Mouse (Mus musculus) cerebellum, postnatal 14 days (tissue): ENCODE measurements around the gene Hdac11.
"Not testable (repeated sequence)": the region's sequence is repeated elsewhere in the genome, so short reads cannot be mapped to it uniquely, and the experiment has no call there.

ENCODE experiments used
- DNase-seq, 2 experiments: peaks; one replicate each; pipeline ENCODE4 v3.0.0; 2021; ENCODE audit warnings: mixed read lengths in 2 of 2

Hdac11 gene

GRCm38 (mm10) chr6:91156554-91157236 lies at the start of gene Hdac11:
Gene Hdac11 (plus strand): TSS chr6:91156665.
- DNase-seq, result peak; percentile 89 to 90

DNA sequence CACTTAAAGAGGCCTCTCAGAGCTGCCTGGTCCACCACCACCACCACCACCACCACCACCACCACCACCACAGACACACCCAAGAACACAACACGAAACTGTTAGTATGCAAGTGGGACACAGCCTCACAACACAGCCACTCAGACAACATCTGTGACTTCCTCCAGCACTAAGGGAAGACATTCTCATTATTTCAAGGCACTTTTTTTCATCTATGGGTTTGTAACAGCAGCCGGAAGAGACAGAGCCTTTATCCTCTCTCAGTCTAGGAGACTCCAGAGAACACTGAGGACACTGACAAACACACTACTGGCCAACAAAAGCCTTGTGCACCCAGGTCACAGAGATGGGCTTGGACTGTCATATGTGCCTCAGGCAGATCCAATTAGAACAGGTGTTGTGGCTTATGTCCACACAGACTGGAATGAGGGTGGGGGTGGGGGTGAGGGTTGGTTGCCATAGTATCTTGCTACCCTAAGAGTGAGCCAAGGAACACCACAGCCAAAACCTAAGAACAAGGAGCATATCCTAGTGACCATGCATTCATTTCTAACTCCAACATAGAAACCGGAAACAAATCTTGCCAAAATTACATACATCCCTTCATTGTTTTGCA lies 48.1 kb upstream of the Hdac11 start:
- DNase-seq, result peak; percentile 20 to 22

DNA sequence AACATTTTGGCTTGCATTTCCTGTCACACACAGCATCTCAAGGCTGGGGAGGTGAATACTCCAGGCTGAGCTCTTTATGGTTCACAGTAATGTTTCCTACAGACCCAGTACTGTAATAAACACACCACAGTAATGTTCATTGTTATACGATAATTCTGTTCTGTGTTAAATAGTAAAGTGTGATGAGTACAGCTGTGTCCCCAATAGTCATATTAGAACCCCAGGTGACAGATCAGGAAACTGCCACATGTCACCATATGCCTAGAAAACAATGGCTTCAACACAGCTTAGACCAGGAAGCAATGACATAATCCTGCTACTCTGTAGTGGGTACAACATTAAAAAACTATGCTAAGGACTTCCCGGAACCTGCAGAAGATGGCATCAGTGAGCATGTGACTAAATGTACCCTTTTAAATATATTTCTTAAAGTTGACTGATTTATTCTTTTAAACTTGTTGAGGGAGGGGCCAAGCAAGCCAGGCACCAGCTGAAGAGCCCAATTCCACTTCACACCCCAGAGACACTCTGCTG lies 47.5 kb upstream of the Hdac11 start:
- no peak for DNase-seq

- DNase-seq, result no peak
Observed at GRCm38 (mm10) chr6:91109489-91109888, 47.0 kb upstream of the Hdac11 start.

DNA sequence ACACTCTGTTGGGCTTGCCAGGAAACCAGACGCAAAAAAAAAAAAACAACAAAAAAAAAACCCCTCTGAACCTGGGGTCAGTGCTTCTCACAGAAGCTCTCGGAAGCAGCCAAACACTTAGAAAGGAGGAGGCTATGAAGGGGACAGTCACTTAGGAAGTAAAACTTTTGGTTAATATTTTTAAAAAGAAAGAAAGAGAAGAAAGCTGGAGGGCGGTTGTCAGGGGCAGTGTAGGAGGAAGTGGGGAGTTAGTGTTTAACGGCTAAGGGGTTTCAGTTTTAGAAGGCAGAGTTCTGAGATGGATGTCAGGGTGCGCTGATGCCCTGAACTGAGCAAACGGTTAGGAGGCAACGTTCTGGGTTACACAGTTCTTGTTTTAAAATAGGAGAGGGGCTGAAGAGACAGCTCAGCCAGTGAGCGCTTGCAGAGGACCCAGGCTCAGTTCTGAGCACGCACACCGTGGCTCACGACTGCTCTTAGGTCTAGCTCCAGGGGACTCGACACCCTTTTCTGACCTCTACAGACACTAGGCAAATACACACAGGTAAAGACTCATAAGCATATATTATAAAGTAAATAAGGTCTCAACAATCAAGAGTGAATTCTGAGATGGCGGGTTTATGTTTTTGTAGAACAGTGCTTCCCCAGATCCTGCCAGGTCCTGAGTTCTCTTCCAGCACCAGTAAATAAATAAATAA lies 46.0 kb upstream of the Hdac11 start:
- no peak for DNase-seq

DNA sequence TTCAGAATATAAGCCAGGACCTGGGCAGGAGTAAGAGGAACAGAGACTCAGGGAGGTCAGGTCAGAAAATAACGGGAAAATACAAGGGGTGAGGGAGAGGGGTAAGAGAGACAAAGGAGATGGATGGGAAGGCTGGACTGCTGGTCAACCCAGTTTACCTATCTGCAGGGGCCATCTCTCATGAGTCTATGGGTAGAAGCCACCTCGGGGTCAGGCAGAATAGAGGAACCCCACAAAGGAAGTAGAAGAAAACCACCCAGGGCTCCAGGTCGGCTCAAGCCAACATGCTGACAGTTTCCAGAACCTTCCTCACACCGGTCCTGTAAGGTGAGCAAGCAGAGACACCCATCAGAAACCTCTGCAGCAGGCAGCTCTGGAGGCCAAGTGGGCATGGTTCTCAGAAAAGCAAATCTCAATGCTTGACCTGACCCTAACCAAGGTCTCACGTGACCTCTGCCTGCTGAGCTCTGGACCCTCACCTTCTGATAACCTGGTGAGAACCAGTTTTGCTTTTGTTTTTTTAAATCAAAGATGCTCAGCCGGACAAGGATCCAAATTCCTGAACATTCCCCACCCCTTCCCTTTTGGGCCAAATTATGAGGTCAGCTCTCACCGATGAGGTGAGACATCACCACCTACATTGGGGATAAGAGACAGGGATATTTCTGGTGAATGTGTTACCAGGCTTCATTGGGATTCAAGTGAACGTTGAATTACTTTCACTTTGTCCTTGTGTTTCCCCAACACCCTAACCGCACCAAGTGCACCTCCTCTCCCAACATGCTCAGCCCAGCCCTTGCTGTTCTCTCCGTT lies 45.1 kb upstream of the Hdac11 start:
- DNase-seq, result no peak

DNA sequence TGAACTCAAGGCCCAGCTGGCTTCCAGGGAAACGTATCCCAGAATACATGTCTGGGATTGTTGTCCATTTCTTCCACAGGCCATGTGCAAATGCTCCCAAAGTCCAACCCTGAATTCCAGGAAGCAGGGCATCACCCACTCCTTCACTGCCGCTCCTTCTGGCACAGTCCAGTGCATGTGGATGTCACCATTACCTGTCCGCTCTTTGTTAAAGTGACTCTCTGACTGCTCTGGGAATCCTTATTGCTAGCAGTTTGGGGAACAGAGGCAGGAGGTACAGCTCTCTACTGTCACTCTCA lies 44.6 kb upstream of the Hdac11 start:
- no peak for DNase-seq

- no peak for DNase-seq
Observed at GRCm38 (mm10) chr6:91114716-91115115, 41.7 kb upstream of the Hdac11 start.

GRCm38 (mm10) chr6:91115158-91115557 lies 41.3 kb upstream of the Hdac11 start:
- no peak for DNase-seq

DNA sequence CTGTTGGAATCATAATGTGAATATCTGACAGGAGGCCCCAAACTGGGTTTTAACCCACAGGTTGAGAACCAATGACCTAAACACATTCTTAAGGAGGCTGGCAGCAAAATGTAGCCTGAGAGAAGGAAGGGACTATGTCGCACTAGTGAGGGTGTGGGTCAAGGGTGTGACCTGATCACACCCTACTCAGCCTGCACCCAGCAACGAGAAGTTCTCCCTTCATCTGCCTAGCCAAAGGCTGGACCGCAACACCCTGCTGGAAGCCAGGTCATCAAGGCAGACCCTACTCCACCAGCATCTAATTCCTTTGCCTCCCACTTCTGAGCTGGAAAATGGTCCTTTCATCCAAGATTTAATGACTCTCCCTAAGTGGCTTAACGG lies 40.6 kb upstream of the Hdac11 start:
- DNase-seq, result no peak

DNA sequence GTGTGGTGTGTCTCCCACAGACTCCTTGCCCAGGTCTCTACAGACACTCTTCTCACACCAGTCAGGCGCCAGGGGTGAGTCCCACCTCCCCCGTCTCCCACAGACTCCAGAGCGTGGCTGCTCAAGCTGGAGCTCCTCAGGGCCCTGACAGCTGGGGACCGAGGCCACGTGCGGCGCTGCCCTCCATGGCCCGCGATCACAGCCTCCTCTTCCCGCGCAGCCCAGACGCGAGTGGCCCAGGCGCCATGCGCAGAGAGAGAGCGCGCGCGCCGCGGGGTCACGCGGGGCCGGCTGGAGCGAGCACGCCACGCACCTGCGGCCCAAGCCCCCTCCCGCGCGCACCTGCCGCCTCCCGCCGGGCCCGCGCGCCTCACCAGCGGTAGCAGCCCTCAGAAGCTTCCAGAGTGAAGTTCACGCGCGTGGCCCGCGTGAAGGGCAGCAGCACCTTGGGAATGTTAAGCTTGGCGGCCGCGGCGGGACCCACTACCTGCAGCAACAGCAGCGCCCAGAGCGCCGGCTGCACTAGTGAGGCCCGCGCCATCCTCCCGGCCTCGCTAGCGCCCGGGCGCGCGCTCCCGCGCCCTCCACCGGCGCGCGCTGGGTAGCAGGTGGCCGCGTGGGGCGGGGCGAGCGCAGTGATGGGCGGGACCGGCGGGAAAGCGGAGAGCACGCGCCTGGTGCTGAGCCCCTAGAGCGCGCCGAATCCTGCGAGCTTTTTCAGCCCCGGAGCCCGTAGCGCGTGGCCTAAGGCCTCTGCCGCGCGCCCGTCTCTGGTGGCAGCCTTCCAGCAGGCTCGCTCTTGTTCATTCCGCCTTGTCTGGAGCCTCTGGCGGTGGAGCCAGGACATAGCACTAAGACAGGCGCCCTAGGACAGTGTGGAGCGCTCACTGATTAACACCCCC lies 40.0 kb upstream of the Hdac11 start, which contains the start of gene Nup210:
Nup210 (minus strand) TSS at position 586 of the 902 bp plus-strand sequence.
- peak; percentile 98 to 100 for DNase-seq

GRCm38 (mm10) chr6:91117149-91117548 lies 39.3 kb upstream of the Hdac11 start:
- DNase-seq, result peak in 1 of 2 experiments; percentile 65

GRCm38 (mm10) chr6:91118526-91118925 lies 37.9 kb upstream of the Hdac11 start:
- DNase-seq, result no peak

DNA sequence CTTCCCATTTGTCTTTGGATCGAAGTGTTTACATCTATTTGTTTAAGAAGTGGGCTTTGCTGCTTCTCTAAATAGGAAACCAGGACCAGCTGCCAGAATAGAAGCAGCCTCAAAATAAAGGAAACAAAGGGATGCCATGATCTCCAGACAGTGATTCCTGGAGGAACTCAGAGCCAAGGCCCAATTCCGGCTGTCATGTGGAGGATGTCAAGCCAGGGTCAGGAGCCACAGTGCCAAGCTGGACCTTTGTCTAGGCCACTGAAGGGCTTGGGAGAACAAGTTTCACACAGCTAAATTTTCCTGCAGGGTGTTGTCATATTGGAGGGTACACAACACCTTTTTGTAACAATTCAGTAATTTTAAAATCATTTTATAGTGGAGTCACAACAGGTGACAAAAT lies 36.3 kb upstream of the Hdac11 start:
- no peak for DNase-seq

- not testable (repeated sequence) for DNase-seq
Observed at GRCm38 (mm10) chr6:91121089-91121488, 35.4 kb upstream of the Hdac11 start.

DNA sequence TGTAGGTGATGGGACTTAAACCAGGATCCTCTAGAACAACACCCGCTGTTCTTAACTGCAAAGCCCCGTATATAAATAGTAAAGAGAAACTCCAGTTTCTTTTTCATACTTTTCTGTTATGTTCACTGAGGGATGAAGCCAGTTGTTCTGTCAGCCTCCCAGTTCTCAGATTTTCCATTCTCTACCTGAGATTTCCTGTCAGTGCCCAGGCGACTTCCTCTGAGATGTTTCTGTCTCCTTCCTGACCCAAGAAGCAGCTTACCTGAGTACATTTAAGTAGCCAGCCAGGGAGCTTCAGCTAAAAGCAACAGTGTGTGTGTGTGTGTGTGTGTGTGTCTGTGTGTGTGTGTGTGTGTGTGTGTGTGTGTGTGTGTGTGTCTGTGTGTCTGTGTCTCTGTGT lies 33.0 kb upstream of the Hdac11 start:
- DNase-seq, result no peak

- no peak for DNase-seq
Observed at GRCm38 (mm10) chr6:91124286-91125227, 31.9 kb upstream of the Hdac11 start.

- DNase-seq, result no peak
Observed at GRCm38 (mm10) chr6:91125228-91125585, 31.3 kb upstream of the Hdac11 start.

GRCm38 (mm10) chr6:91128996-91129395 lies 27.5 kb upstream of the Hdac11 start:
- no peak for DNase-seq

DNA sequence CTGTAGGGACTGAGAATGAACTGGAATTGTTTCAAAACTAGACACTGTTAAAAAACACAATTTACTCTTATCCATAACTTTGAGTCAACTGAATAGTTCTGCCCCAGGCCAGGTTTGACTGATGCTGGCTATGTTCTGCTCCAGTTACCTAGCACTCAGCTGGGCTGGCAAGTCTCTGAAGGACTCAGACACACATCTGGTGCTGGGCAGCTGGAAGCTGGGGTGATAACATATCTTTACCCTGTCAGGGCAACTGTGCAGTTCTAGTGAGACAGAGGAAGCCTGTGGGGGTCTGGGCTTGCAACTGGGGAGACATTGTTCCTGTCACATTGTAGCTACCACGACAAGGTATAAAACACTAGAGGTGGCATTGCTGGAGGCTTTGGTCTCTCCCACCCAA lies 25.6 kb upstream of the Hdac11 start:
- DNase-seq, result no peak
